Mouse (Mus musculus): ENCODE data around the gene Sema4c.

GRCm38 (mm10) chr1:36558031-36558993 lies at the start of gene Sema4c:
- no peak for TF ChIP-seq POLR2A (IDR thresholded peaks at IDR 0.05; ENCODE audit: low read depth, low read length)
- TF ChIP-seq CTCF (conservative IDR thresholded peaks at IDR 0.05; ENCODE audit: insufficient read depth, insufficient read length, low read depth, low read length): no peak
